In genomic region chr9:66283565-66284203, GRCm38 (mm10) we compare ENCODE assay signal across 9 mouse cellular contexts.
DNase-seq lines count a peak whose midpoint lies in the region; ATAC-seq and TF ChIP-seq lines count a peak whose summit lies in the region.
"Had no signal": no experiment of that assay in that cellular context is flagged by ENCODE, and none has a peak within 500 bp of the region (broad histone marks: within the 10 kb centered on the region; RNA-seq: fewer than 3 reads in every experiment).

No protein-coding gene starts in this region.

- peaks cover 5% of the 10 kb centered on the region for H3K4me1 ChIP-seq in heart, adult 2 months (ENCODE audit: control insufficient read depth, insufficient read depth, low read length)
- H3K4me1 ChIP-seq in G1E (ENCODE audit: insufficient read depth, low read depth, low read length), result peaks cover 46% of the 10 kb centered on the region
- H3K4me1 ChIP-seq in lung, embryonic 14.5 days (ENCODE audit: insufficient read depth), result 0 out of 2 replicates have a peak, but pooled peaks cover 2% of the 10 kb centered on the region
- H3K4me1 ChIP-seq: limb, embryonic 15.5 days had no signal

- no peak overlapping the region for H3K4me3 ChIP-seq in heart, adult 2 months
- H3K4me3 ChIP-seq in G1E (ENCODE audit: low read depth, low read length), result no peak overlapping the region
- no peak overlapping the region for H3K4me3 ChIP-seq in lung, embryonic 14.5 days (ENCODE audit: low read depth, low read length)
- H3K4me3 ChIP-seq: limb, embryonic 15.5 days had no signal

- no peaks in the 10 kb centered on the region for H3K36me3 ChIP-seq in heart, adult 2 months (ENCODE audit: control insufficient read depth, insufficient read depth, low read length)
- H3K36me3 ChIP-seq in G1E (replicated peaks), result no peaks in the 10 kb centered on the region
- H3K36me3 ChIP-seq in lung, embryonic 14.5 days (ENCODE audit: insufficient read depth), result no peaks in the 10 kb centered on the region
- H3K36me3 ChIP-seq: limb, embryonic 15.5 days had no signal

- H3K9me3 ChIP-seq in G1E (replicated peaks), result 0 out of 2 replicates have a peak, but pooled peaks cover 3% of the 10 kb centered on the region
- H3K9me3 ChIP-seq in lung, embryonic 14.5 days (ENCODE audit: low read depth, low read length), result no peaks in the 10 kb centered on the region
- H3K9me3 ChIP-seq: limb, embryonic 15.5 days had no signal

- no peak for TF ChIP-seq POLR2A in heart, adult 2 months (IDR thresholded peaks at IDR 0.05; ENCODE audit: insufficient read depth, low read depth, low read length)

- no peaks in the 10 kb centered on the region for H3K79me2 ChIP-seq in heart, adult 2 months (replicated peaks; ENCODE audit: control insufficient read depth, insufficient read depth, low read length)

- no peak for TF ChIP-seq EP300 in heart, adult 2 months (IDR thresholded peaks at IDR 0.05; ENCODE audit: insufficient read depth, low read depth, low read length)

- no peak overlapping the region for H3K4me2 ChIP-seq in lung, embryonic 14.5 days
- H3K4me2 ChIP-seq: limb, embryonic 15.5 days had no signal

- ATAC-seq in G1E (ENCODE audit: extremely low read depth, insufficient number of reproducible peaks, low FRiP score, poor library complexity, severe bottlenecking), result no peak
- ATAC-seq in lung, embryonic 14.5 days (ENCODE audit: insufficient read depth), result no peak; the same call in 1 of the 2 replicates

- peak; percentile 87 for TF ChIP-seq CTCF in heart, adult 2 months (IDR thresholded peaks at IDR 0.05)
- peak; percentile 21; the same call in 1 of the 2 replicates for TF ChIP-seq CTCF in G1E (IDR thresholded peaks at IDR 0.05; ENCODE audit: low read depth, low read length)
- peak; percentile 74 for TF ChIP-seq CTCF in lung, embryonic 14.5 days (IDR thresholded peaks at IDR 0.05; ENCODE audit: low read depth)

- 9% methylated on average over 2 of the region's 2 CpGs for WGBS in heart, adult 2 months
- 13% methylated on average over 2 of the region's 2 CpGs for WGBS in lung, embryonic 14.5 days

- DNase-seq in heart, adult 2 months, result peak; percentile 64 to 81
- no peak for DNase-seq in heart, adult 11 months
- no peak for DNase-seq in G1E (ENCODE audit: low spot score)
- peak; percentile 75 for DNase-seq in cerebellum, adult 11-12 months
- DNase-seq in frontal cortex, postnatal 36 days (ENCODE audit: low spot score in 2 of 2), result peak; percentile 61 to 71
- peak; percentile 79 for DNase-seq in kidney, postnatal 14 days
- peak; percentile 84 for DNase-seq in lung, embryonic 14.5 days
- peak; percentile 66 to 85 for DNase-seq in spleen, postnatal 10 days (ENCODE audit: low spot score in 2 of 2)

- intact Hi-C loops in heart, adult 2 months (cut with DNase I), result loop anchor here (5.0 kb wide), 2 partner anchors 69 to 94 kb away; partner anchors contain the start of gene Herc1

- no peaks in the 10 kb centered on the region for H3K27me3 ChIP-seq in heart, adult 2 months (ENCODE audit: control insufficient read depth, insufficient read depth, low read length)
- H3K27me3 ChIP-seq in G1E (ENCODE audit: insufficient read depth, low read length), result no peaks in the 10 kb centered on the region
- H3K27me3 ChIP-seq in lung, embryonic 14.5 days (ENCODE audit: insufficient read depth, low read length), result no peaks in the 10 kb centered on the region
- H3K27me3 ChIP-seq: limb, embryonic 15.5 days had no signal

- H3K27ac ChIP-seq in heart, adult 2 months, result no peak overlapping the region
- no peak overlapping the region for H3K27ac ChIP-seq in lung, embryonic 14.5 days (ENCODE audit: low read depth)
- H3K27ac ChIP-seq: limb, embryonic 15.5 days had no signal

- no peak overlapping the region for H3K9ac ChIP-seq in heart, adult 2 months (ENCODE audit: low read depth, low read length)
- H3K9ac ChIP-seq in lung, embryonic 14.5 days, result no peak overlapping the region
- H3K9ac ChIP-seq: limb, embryonic 15.5 days had no signal

Comparison
In these comparisons a context has a peak if more than half of its experiments do, and no peak if none do; other contexts are left out.
1. DNase-seq: peak in heart, adult 2 months (2 of 2), cerebellum, adult 11-12 months (single experiment), frontal cortex, postnatal 36 days (2 of 2), kidney, postnatal 14 days (single experiment), lung, embryonic 14.5 days (single experiment) and spleen, postnatal 10 days (2 of 2); none in heart, adult 11 months (single experiment) and G1E (single experiment).
2. CTCF ChIP-seq: peak in every context shown above with its lines; median percentile 87 in heart, adult 2 months; 74 in lung, embryonic 14.5 days; 21 in G1E.